Mouse (Mus musculus) forebrain, embryonic 11.5 days (tissue): ENCODE measurements at regions not wholly inside any gene's neighbourhood (a gene's known extent, or its start where the extent isn't known, plus 50 kb on each side); places are given as distances from the start of the nearest gene placed in this dataset.

ENCODE experiments used
- ATAC-seq: fragments of 200-750 bp; cut with Nextera tagmentation; replicated peaks from 2 replicates; pipeline ENCODE4 v1.8.0; 2017; ENCODE audit warnings: moderate TSS enrichment; ENCODE audit not compliant: low FRiP score
- DNase-seq: peaks from one replicate; pipeline ENCODE4 v3.0.0-alpha.2; 2017; ENCODE audit warnings: low spot score
- H3K27ac ChIP-seq: fragments of 300-500 bp; sonication (generic); 2 replicates; pipeline ENCODE4 v1.5.1; 2014; ENCODE audit warnings: low read depth, low read length
- H3K27me3 ChIP-seq: fragments of 300-500 bp; sonication (generic); 2 replicates; pipeline ENCODE4 v1.6.1; 2014; ENCODE audit warnings: mild to moderate bottlenecking, low read length, mixed read lengths; ENCODE audit not compliant: control insufficient read depth, insufficient read depth
- H3K36me3 ChIP-seq: fragments of 300-500 bp; sonication (generic); 2 replicates; pipeline ENCODE4 v1.6.1; 2014; ENCODE audit warnings: mild to moderate bottlenecking, low read length, moderate library complexity, mixed read lengths; ENCODE audit not compliant: control insufficient read depth, insufficient read depth
- H3K4me1 ChIP-seq: fragments of 300-500 bp; sonication (generic); replicated peaks from 2 replicates; pipeline ENCODE4 v1.6.1; 2014; ENCODE audit warnings: low read length, mixed read lengths; ENCODE audit not compliant: control insufficient read depth, insufficient read depth
- H3K4me2 ChIP-seq: fragments of 300-500 bp; sonication (generic); 2 replicates; pipeline ENCODE4 v1.6.1; 2014; ENCODE audit warnings: low read depth, mild to moderate bottlenecking, low read length, moderate library complexity, mixed read lengths; ENCODE audit not compliant: severe bottlenecking
- H3K4me3 ChIP-seq: fragments of 300-500 bp; sonication (generic); 2 replicates; pipeline ENCODE4 v1.5.1; 2014; ENCODE audit warnings: low read depth, low read length
- H3K9ac ChIP-seq: fragments of 300-500 bp; sonication (generic); 2 replicates; pipeline ENCODE4 v1.6.1; 2014; ENCODE audit warnings: low read length
- H3K9me3 ChIP-seq: fragments of 300-500 bp; sonication (generic); 2 replicates; pipeline ENCODE4 v1.6.1; 2016; ENCODE audit warnings: low read length, mixed read lengths; ENCODE audit not compliant: control insufficient read depth
- WGBS: fragments of 180-500 bp; shearing (Covaris S2); extraction: QIAGEN DNeasy Blood & Tissue Kit; methylation state at CpG from one replicate; pipeline ENCODE4 v1.1.7; 2014; 5-methylcytosine and 5-hydroxymethylcytosine counted together

DNA sequence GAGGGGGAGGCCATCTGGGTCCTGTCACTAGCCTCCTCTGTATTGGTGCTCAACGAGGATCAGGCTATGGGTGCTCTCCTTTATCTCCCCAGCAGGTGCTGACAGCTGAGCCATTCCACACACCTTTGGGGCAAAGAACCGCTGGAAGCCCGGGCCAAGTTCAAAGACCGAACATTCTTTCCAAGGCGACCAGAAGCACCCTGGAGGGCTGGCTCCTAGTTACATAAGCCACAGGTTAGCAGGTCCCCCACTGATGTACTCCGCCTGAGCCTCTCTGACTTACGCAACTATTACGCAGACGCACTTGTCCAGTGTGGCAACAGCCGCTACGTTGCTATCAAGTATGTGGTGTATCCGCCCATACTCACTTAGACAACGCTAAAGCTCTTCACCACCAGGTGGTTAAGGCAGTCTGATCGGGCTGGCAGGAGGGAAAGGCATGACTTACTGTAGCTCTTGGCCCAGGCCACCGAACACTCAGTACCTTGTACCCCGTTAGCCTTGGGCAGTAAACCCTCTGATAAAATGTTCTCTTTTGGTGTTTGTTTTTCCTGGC, 69.2 kb downstream of the Gm33543 start:
- DNase-seq: no peak
- no peak overlapping the region for H3K4me3 ChIP-seq
- no peaks in the 10 kb centered on the region for H3K36me3 ChIP-seq
- no peaks in the 10 kb centered on the region for H3K9me3 ChIP-seq
- H3K27ac ChIP-seq: no peak overlapping the region
- H3K4me1 ChIP-seq: no peaks in the 10 kb centered on the region
- H3K9ac ChIP-seq: no peak overlapping the region
- 87% methylated on average over 16 of the region's 16 CpGs for WGBS
- no peak overlapping the region for H3K4me2 ChIP-seq
- no peak for ATAC-seq
- no peaks in the 10 kb centered on the region for H3K27me3 ChIP-seq

DNA sequence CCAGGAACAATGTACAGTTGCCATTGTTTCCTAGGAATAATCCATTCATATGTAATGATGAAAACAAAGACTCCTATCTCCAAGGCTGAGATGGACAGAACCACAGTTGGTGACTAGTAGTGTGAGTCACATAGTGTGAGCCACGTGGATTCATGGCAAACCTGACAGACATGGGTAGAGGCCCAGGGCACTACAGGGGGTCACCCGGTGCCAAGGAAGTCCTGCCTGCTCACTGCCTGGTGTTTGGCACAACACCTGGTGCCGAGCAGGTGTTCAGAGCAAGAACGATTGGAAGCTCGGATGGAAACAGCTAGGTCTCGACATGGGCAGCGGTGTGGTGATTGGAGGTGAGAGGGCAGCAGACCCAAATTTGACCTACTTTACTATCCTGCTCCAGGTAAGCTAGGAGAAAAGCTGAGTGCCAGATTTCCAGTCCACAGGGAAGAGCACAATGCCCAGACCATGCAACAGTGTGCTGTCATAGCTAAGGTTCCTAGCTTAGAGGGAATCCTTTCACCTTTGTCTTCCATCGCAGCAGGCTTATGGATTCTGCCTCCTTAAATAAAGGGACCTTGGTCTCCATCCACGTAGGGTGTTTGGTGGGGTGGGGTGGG, 69.8 kb downstream of the Gm33543 start:
- Histone ChIP-seq H3K27me3 (no peaks in the 10 kb centered on the region), H3K4me1 (no peaks in the 10 kb centered on the region), H3K27ac (no peak overlapping the region), H3K9ac (no peak overlapping the region), H3K36me3 (no peaks in the 10 kb centered on the region), H3K4me2 (no peak overlapping the region), H3K4me3 (no peak overlapping the region), H3K9me3 (no peaks in the 10 kb centered on the region)
- 93% methylated on average over 9 of the region's 9 CpGs for WGBS
- ATAC-seq: no peak
- DNase-seq: no peak

DNA sequence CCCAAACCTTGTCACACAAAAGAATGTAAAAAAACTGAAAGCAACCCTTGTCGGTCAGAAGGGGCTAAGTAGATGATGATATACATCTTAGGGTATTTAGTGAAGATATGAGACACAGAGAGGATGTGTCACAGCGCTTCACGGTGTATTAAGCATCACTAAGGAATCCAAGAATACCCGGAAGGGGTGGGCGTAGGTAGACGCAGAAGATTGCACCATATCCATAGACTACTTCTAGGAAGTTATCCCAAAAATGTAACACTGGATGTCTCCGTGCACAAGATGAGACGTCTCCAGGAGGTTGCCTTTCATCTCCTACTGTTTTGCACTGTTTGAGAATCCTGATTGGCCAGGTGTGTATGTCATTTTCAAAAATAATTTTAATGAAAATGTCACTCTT, 73.8 kb downstream of the Gm33543 start:
- H3K36me3 ChIP-seq: no peaks in the 10 kb centered on the region
- no peaks in the 10 kb centered on the region for H3K27me3 ChIP-seq
- H3K4me1 ChIP-seq: no peaks in the 10 kb centered on the region
- H3K27ac ChIP-seq: no peak overlapping the region
- WGBS: 92% methylated on average over 8 of the region's 8 CpGs
- DNase-seq (no peak), ATAC-seq (no peak)
- H3K4me3 ChIP-seq: no peak overlapping the region
- H3K9ac ChIP-seq: no peak overlapping the region
- no peaks in the 10 kb centered on the region for H3K9me3 ChIP-seq
- no peak overlapping the region for H3K4me2 ChIP-seq

- DNase-seq (no peak), ATAC-seq (no peak)
- Histone ChIP-seq H3K9ac (no peak overlapping the region), H3K4me2 (no peak overlapping the region), H3K9me3 (no peaks in the 10 kb centered on the region), H3K27ac (no peak overlapping the region), H3K27me3 (no peaks in the 10 kb centered on the region), H3K4me3 (no peak overlapping the region), H3K4me1 (no peaks in the 10 kb centered on the region), H3K36me3 (no peaks in the 10 kb centered on the region)
- WGBS: 64% methylated on average over 7 of the region's 7 CpGs
Measured at GRCm38 (mm10) chr10:95767526-95768161, 75.1 kb downstream of the Gm33543 start.

DNA sequence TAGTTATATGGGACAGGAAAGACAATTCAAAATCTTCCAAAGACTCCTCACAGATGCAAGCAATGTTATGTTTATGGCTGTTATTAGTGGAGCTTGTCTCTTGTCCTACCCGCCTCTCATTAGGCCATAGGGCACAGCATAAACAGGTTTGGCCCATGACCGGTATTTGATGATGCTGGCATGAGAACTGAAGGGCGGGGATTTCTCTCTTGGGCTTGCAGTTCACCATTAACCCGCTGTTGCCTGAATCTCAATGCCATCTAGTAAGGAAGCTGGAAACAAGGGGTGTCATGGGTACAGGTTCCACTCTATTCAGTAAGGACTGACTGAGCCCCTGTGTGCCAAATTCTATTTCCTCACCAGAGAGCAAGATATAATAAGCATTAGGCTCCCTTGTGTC, 78.6 kb downstream of the Gm33543 start:
- ATAC-seq (no peak), DNase-seq (no peak)
- no peaks in the 10 kb centered on the region for H3K4me1 ChIP-seq
- H3K9ac ChIP-seq: no peak overlapping the region
- no peak overlapping the region for H3K4me2 ChIP-seq
- H3K4me3 ChIP-seq: no peak overlapping the region
- H3K9me3 ChIP-seq: no peaks in the 10 kb centered on the region
- no peaks in the 10 kb centered on the region for H3K36me3 ChIP-seq
- H3K27me3 ChIP-seq: no peaks in the 10 kb centered on the region
- 88% methylated on average over 4 of the region's 4 CpGs for WGBS
- H3K27ac ChIP-seq: no peak overlapping the region

- H3K9ac ChIP-seq: no peak overlapping the region
- H3K4me1 ChIP-seq: no peaks in the 10 kb centered on the region
- ATAC-seq: no peak
- H3K36me3 ChIP-seq: no peaks in the 10 kb centered on the region
- no peaks in the 10 kb centered on the region for H3K9me3 ChIP-seq
- H3K27me3 ChIP-seq: no peaks in the 10 kb centered on the region
- no peak overlapping the region for H3K4me2 ChIP-seq
- no peak for DNase-seq
- no peak overlapping the region for H3K4me3 ChIP-seq
- H3K27ac ChIP-seq: no peak overlapping the region
- 82% methylated on average over 8 of the region's 8 CpGs for WGBS
Measured at GRCm38 (mm10) chr10:95762632-95763031, 80.1 kb downstream of the Gm33543 start.

DNA sequence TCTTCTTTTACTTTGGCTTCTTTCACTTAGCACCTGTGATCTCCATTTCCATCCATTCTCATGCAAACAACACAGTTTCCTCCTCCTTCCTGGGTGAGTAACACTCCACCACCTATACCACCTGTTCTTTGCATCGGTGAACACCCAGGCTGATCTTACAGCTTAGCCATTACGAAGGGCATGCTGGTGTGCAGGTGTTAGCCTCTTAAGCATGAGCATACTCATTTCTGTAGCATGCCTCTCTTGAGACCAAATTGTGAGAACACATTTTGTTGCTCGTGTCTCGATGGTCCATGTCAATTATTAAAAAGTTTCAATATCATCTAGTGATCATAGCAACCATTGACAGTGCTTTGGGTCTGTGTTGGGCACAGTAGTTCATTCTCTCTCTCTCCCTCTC, 80.8 kb downstream of the Gm33543 start:
- H3K9me3 ChIP-seq: no peaks in the 10 kb centered on the region
- no peaks in the 10 kb centered on the region for H3K27me3 ChIP-seq
- no peaks in the 10 kb centered on the region for H3K4me1 ChIP-seq
- WGBS: 93% methylated on average over 4 of the region's 4 CpGs
- no peaks in the 10 kb centered on the region for H3K36me3 ChIP-seq
- ATAC-seq (no peak), DNase-seq (no peak)
- no peak overlapping the region for H3K4me2 ChIP-seq
- H3K9ac ChIP-seq: no peak overlapping the region
- H3K4me3 ChIP-seq: no peak overlapping the region
- H3K27ac ChIP-seq: no peak overlapping the region

- H3K4me3 ChIP-seq: no peak overlapping the region
- DNase-seq (no peak), ATAC-seq (no peak)
- 94% methylated on average over 9 of the region's 9 CpGs for WGBS
- no peaks in the 10 kb centered on the region for H3K9me3 ChIP-seq
- no peak overlapping the region for H3K9ac ChIP-seq
- H3K4me1 ChIP-seq: no peaks in the 10 kb centered on the region
- no peak overlapping the region for H3K4me2 ChIP-seq
- no peaks in the 10 kb centered on the region for H3K36me3 ChIP-seq
- no peaks in the 10 kb centered on the region for H3K27me3 ChIP-seq
- H3K27ac ChIP-seq: no peak overlapping the region
Measured at GRCm38 (mm10) chr10:95760121-95760870, 82.4 kb downstream of the Gm33543 start.
